Mouse (Mus musculus): ENCODE measurements at regions not wholly inside any gene's neighbourhood (a gene's known extent, or its start where the extent isn't known, plus 50 kb on each side); places are given as distances from the start of the nearest gene placed in this dataset.

- no peak for ATAC-seq (replicated peaks; ENCODE audit: insufficient number of reproducible peaks, low FRiP score, low TSS enrichment, poor library complexity, severe bottlenecking)
These were observed 141.9 kb downstream of the Ptpru start for GRCm38 (mm10) chr4:131695941-131696912.
